Mouse (Mus musculus) R1 (cell line): ENCODE data around the gene Dock9.
"Not testable (repeated sequence)": the region's sequence is repeated elsewhere in the genome, so short reads cannot be mapped to it uniquely, and the experiment has no call there.

Experiments
- DNase-seq: peaks from one replicate; pipeline ENCODE4 v3.0.0-alpha.2; 2018; ENCODE audit warnings: low read depth, low spot score

The Dock9 gene

DNA sequence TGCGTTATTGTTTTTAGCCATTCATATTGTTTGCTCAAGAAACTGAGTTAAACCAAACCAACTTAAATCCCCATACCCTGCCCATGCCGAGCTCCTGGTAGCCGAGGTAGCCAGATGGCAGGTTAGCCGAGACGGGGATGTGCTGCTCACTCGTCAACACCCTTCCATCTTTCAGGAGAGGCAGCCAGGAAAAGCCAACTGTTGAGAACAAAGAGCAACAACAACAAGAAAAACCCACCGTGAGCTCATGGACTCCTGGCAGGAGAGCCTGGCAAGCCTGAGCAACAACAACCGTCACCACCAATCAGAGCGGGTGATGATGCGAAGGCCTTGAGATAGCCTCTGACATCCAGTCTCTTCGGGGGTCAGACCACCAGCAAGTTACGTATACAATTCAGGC lies 170.9 kb downstream of the Dock9 start:
- no peak for DNase-seq

DNA sequence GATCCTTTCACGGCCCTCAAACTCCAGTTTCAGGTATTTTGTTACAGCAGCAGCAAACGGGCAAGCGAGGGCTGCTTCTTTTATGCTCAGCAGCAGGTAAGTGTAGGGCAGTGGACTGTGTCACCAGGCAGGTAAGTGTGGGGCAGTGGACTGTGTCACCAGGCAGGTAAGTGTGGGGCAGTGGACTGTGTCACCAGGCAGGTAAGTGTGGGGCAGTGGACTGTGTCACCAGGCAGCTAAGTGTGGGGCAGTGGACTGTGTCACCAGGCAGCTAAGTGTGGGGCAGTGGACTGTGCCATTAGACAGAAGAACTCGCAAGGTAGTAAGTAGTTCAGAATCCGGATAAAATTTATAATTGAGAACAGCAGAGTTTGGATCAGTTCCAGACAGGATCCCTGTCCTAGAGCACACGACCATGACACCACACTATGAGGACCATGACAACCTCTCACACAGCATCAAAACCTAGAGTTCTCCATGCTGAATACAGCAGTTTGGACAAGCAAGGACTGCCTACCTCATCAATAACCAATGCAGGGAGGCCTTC lies 173.6 kb downstream of the Dock9 start:
- not testable (repeated sequence) for DNase-seq

DNA sequence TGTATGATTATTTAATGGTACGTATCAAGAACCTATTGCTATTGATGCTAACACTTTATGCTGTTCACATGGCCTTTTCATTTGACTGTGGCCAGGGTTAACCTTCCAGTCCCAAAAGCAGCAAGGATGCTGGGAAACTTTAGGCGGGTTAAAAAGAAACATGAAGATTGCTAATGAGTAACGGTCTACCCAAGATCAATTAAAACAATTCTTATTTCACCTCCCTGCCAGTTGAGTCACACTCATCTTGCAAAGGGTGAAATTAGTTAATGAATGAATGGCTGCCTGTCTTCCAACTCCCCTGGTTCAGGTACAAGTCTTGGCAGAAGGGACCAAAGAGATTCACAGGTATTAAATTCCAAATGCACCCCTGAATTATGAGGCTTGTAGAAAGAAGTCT lies 175.8 kb downstream of the Dock9 start:
- no peak for DNase-seq

DNA sequence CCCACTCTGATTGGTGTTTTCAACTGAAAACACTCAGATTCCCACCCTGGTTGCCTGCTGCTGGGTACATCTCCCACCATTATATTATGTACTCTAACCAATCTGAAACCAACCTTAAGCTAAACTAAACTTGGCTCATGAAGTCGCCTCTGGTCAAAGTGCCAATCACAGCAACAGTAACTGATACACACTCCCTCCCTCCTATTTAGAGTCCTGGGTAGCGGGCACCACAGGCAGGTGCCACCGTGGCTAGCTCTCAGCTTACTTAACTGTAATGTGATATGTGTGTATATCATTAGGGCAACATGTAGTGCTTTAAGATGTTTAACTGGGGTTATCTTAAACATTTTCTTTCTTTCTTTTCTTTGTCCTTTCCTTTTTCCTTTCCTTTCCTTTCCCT lies 177.1 kb downstream of the Dock9 start:
- no peak for DNase-seq

DNA sequence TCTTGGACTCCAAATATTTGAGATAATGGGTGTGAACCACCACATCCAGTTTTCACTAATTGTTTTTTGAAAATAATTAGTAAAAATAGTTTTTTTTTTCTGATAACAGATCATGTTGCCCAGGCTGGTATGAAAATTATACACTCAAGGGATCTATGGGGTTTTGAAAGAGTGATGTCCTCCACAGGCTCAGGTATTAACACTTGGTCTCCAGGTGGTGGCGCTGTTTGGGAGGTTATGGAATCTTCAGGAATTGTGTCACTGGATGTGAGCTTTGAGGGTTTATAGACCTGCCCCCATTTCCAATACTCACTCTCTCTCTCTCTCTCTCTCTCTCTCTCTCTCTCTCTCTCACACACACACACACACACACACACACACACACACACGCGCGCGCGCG lies 177.5 kb downstream of the Dock9 start:
- peak; percentile 39 for DNase-seq

DNA sequence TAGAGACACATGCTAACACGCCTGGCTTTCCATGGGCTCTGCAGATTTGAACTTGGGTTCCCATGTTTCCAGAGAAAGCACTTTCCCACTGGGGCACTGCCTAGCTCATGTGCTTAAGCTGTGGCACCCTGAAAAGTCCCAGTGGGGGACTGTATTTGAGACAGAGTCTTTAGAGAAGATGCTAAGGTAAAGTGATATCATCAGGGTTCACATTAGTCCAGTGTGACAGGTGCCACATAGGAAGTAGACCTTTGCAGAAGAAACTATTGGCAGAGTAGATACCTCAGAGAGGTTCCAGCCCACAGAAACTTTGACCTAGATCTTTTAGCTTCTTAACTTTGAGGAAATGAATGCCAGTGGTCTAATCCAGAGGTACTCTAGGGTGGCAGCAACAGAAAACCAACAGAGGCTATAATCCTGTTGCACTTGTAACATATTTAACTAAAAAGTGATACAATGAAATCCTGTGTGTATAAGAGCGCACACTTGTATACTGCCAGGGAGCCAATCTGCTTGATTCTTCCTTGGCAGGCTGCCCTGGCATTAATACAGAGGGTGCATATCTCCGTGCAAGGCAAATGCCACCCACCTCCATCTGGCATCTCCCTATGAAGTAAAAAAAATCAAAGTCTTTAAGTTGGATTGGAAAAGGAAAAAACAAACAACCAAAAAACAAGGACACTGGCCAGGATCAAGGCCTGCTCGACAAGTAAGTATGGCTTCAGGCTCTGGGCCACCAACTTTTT lies 179.8 kb downstream of the Dock9 start:
- no peak for DNase-seq

DNA sequence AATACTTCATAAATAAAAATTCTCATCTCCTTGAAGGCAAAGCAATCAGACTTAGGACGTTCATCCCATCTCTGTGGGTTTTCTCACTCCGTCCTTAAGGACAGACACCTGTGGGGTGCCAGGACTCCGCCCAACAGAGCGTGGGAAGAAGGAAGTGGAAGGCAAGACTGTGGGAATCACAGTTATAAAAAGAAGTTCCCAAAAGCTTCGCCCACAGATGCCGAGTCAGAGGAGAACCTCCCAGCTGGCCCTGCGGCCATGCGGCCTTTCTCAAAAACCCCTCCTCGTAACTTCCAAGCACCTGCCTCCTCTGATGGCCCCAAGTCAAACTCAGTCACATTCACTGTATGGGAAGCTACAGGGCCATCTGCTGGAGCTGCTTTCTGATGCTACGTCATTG lies 182.2 kb downstream of the Dock9 start:
- DNase-seq, result no peak

DNA sequence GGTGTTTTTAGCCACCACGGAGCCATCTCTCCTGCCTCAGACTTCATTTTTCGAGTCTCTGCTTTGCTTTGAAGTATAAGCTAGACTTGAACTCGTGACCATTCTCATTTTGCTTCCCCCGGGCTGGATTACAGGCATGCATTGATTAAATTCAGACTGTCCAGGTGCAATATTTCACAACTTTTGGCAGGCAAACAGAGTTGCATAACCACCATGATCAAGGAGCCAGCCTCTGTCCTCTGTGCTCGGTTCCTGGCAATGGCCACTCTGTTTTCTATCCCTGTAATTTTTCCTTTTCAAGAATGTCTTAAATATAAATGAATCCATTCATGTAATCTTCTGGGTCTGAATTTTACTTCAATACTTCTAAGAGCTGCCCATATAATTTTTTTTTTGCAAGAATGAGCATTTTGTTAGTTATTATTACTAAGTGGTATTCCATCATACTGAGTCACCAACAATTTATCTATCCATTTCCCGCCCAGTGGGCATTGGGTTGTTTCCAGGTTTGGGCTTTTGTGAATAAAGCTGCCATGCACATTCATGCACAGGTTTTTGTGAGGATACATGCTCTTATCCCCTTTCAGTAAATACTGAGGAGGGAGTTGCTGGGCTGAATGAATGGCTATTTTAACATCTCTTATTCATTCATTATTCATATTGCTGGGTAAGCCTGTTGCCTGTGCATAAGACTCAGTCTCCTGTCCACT lies 183.0 kb downstream of the Dock9 start:
- DNase-seq, result no peak

DNA sequence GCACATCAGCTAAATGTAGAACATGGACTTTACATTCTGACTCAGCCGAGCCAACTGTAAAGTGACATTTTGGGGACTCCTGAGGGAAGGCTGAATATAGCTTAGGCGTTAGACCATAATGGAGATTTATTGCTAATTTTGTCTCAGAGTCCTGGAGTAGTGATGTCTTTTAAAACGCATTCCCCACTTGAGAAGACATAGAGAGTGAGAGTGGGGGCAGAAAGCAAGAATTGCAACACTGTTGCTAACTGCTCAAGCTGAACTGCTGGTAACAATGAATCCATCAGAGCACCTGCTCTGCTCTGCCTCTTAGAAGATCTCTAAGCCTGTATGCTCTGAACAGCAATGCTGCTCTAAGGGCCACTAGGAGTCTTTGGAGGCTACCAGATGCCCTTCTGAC lies 184.1 kb downstream of the Dock9 start:
- no peak for DNase-seq

DNA sequence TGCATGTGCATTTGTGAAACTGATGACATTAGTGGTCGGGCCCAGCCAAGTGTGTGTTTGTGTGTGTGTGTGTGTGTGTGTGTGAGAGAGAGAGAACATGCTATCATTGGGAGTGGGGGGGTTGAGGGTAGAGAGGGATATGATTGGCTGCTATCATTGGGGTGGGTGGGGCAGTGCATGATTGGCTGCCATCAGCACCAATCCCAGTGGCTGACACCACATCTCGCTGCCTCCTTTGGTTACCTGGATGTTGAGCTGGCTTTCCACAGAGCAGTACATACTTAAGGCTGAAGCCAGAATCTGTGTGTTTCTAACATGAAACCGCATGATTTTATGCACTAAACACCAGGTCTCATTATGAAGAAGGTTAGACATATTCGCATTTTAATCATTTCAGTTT lies 184.7 kb downstream of the Dock9 start:
- peak; percentile 32 for DNase-seq

DNA sequence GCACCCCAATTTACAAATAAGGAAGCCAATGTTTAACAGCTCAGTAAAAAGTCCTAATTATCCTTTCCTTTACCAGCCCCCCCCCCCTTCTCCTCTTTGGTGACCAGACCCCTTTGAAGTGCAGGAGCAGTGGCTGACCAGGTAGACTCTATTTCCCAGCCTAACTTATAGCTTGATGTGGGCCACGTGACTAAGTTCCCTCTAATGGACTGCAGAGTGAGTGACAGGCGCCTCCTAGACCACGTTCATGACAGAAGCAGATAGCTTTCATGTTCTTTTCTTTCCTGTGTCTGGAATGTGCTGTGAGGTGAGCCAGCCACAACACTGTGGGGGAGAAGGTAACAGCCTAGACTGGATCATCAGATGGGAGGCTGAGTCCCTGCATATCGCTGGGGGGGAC lies 186.1 kb downstream of the Dock9 start:
- no peak for DNase-seq

DNA sequence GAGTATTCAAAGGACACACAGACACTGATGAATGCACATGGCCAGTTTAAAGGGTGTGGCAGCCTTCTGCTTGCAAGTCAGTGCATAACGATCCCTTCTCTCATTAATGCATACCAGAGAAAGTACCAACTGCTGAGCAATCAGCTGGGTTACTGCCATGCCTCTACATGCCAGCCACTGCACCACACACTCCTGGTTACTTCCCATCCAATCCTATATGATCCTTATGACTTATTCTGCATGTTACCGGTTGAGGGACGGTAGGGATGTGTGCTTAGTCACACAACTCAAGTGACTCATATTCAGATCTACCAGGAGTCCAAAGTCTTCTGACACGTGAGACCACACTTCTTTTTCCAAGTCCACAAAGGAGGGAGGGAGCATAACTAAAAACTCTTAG lies 186.5 kb downstream of the Dock9 start:
- DNase-seq, result no peak

DNA sequence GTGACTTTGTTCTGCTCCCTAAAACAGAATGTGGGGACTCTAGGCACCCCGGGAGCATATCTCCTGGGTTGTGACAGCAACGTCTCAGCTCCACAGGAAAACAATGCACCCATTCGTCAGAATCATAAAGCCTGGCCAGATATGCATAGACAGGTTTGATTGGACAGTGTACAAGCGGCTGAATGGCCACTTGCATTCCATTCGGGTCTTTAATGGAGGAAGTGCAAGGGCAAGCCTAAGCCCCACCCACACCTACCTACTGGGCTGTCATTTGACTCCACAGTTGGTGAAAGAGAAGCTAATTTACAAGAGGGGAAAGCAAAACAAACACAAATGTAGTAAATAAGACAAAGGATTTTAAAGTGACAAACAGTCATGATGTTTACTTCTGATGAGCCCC lies 189.1 kb downstream of the Dock9 start:
- DNase-seq, result peak; percentile 87

DNA sequence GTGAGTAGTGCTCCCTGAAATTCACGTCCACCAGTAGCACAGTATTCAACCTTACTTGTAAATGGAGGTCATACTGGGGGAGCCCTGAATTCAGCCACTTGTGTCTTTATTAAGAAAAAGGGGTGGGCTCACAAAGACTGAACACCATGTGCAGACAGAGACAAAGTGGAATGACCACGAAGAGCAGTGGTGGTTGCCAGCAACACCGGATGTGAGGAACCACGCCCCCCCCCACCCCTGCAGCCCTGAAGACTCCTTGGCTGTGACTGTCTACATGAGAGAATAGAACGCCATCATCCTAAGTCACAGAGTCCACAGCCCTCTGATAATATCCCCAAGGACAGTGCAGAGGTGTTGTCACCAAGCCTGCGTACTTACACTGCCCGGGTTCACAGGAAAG lies 191.2 kb downstream of the Dock9 start:
- DNase-seq, result no peak

DNA sequence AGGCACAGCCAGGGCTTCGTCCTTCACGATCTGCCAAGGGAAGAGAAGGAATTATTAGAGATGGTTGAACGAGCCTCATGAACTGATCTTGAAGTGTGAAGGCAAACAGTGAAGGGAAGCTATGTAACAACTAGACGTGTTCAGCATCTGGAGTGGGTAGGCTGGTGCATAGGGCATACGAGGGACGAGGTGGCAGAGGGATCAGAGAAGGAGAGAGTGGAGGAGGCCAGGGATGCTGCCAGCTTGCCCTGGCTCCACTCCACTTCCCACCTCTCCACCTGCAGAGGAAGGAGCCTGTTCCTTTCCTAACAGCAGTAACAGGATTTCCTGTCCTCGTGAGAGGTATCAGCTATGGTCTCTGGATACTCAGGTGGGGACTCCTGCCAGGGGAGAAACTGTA lies 192.4 kb downstream of the Dock9 start:
- DNase-seq, result no peak

DNA sequence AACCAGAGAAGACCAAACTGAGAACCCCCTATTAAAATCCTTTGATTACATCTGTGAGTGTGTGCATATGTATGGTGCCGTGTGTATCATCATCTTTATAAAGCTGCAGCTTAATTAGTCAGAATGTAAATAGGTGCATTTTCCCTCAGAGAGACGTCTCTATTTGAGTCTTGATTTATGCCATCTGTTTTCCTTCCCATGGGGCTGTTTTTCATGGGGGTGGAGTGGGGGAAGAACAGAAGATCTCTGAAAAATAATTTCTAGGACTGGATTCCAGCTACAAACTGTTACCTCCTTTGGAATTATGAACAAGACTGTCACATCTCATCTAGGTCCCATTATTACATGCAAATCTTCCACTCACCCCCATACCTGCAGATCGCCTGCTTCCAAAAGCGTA lies 193.1 kb downstream of the Dock9 start:
- DNase-seq, result no peak

DNA sequence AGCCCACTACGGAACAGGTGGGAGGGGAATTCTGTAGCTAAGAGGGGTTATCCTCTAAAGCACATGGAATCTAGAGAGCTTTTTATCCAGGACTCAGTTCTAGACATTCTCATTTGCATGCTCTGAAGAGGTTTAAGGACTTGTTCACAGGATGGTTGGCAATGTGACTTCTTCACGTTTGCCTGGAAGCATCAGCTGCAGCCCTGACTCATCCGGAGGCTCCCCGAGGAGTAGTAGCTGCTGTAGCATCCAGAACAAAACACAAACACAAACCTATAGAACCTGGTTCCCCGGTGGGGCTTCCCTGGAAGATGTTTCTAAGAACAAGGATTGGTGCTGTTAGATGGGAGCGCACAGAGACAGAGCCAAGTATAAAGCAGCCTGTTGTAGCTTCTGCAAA lies 195.0 kb downstream of the Dock9 start:
- DNase-seq, result no peak

DNA sequence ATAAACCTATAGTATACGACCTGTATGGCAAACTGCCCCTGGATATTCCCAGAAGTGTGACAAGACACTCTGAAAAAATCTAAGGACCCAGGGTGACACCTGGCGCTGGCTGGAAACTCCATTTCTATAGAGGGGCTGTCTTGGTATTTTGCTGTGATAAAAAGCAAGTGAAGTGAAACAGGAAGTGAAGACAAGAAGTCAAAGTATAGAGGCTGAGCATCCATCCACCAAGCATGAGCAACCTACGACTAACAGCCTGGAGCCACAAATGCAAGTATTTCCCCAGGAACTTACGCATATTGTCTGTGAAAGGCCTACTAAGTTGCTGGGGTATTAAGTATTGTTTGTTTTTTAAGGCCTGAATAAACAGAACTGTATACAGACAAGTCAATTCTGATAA lies 197.1 kb downstream of the Dock9 start:
- DNase-seq, result no peak

DNA sequence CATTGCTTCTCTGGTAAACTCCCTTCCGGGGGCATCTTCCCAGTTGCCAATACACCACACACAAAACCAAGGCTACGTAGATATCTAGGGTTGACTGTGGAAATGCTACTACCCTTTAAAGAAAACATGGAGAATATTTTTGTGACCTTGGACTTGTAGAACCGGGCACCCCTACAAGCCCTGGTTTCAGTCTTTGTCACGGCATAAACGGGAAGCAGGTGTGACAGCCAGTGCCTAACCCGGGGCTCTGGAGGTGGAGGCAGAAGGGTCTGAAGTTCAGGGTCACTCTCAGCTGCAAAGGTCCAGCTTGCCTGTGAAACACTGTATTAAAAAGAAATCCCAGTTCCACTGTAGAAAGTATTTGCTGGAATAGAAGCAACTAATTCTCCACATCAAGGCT lies 200.6 kb downstream of the Dock9 start:
- no peak for DNase-seq

DNA sequence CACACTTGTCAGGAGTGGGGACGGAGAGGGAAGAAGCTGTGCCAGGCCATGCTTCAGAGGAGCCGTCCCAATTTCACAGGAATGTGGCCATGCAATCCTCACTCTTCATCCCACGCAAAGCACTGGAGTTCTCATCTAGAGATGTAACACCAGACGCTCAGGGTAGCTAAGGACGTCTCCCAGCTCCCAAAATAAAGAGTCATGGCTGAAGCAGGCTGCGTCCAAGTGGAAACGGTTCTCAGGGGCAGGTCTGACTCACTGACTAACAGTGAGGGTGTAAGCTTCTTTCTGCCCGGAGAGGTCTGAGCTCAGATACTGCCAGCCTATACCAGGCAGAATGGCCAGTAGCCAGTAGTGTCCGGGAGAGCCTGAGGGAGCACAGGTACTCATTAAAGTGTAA lies 201.0 kb downstream of the Dock9 start:
- no peak for DNase-seq

DNA sequence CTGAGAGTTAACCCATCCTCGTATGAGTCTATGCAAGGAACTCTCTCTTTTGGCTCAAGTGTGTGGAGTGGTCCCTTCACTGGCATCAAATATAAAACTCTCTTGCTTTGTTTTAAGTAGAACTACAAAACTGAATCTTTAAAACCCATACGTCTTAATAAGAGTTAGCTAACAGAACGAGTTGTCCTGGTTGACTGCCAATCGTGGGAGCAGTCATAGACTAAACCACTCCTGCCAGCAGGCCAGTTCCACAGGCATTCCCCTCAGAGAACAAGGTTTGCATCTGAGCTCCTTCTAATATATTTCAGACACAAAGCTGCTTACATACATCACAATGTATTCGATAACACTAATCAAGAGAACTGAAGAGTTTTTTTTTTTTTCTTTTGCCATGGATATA lies 203.0 kb downstream of the Dock9 start:
- DNase-seq, result no peak

DNA sequence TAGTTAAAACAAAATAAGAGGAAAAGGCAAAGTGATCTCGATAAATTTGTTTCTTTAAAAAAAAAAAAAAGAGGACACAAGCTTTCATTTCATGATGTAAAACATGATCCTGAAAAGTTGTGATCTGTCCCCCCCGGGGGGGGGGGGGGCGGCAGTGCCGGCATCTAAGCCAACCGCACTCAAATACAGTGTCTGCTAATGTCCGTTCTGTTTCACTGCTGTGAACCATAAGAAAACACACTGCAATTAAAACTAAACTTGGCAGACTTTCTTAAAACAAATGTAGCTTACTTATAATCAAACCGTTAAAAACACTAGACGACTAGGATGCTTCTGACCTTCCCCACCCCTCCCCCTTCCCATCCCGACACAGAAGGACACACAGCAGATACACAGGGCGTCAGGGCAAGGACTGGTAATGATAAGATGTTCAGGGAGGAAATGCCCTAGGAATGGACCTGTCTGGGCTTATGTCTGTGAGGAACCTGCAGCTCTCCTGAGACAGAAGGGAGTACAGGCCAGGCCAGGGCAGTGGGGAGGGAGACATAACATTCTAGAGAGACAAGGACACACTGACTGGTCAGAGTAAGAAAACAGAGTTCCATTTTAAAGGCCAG lies 204.2 kb downstream of the Dock9 start:
- DNase-seq, result no peak

DNA sequence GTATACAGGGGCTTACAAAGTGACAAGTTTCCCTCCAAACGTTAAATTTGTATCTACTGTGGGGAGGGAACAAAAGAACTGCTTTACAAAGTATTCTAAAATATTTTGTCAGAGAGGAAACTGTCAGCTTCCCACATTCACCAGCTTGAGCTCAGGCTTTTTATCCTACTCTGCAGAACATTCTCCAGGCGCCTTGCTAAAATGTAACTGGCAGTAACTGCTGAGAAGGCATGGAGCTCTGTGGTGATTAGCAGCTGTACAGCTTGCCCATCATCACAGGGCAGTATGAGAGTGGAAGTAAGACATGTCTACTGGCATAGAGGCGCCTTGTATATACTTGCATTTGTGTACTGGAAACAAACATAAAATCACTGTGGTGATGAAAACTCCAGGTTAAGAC lies 204.7 kb downstream of the Dock9 start:
- no peak for DNase-seq
